Mouse (Mus musculus): ENCODE data around the gene Serinc2. TPM values are rescaled to one million over a fixed set of nuclear protein-coding genes. Genes with fewer than 3 reads are reported as not detected.

Gene Serinc2
- 10.8 and 11.6 TPM in 2 replicates for polyA plus RNA-seq (2014; fragmentation: Nextera tagmentation; extraction: Ambion mirVana)

DNA sequence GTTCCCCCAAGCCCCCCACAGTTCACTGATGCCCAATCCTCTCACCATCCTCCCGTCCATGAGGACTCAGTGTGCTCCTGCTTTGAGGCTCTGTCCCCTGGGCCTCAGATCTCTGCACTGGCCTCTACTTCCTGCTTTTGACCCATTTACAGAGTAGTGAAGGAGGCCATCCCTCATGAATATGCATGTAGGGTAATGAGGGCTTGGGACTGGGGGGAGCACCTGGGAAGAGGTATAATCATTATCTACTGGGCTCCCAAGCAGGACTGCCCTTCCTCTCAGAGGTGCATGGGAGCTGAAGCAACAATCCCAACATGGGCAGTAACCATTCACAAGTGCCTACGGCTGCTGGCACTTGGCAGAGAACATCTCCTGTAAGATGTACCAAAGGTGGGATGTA lies at the start of gene Serinc2:
Gene Serinc2, minus strand, starts transcription at position 101 of the 400 bp plus-strand sequence.
- H3K27me3 ChIP-seq (ENCODE audit: control insufficient read depth, insufficient read depth, low read length), result peaks cover 53% of the 10 kb centered on the region

GRCm38 (mm10) chr4:130327366-130327765 lies 48.4 kb upstream of the Serinc2 start:
- Histone ChIP-seq H3K4me3 (ENCODE audit: low read depth, low read length) (no peak overlapping the region), H3K4me1 (ENCODE audit: control insufficient read depth, insufficient read depth, low read length) (peaks cover 11% of the 10 kb centered on the region), H3K9me3 (replicated peaks; ENCODE audit: control insufficient read depth, low read length) (no peaks in the 10 kb centered on the region), H3K9ac (ENCODE audit: low read depth, low read length) (no peak overlapping the region), H3K4me2 (no peak overlapping the region), H3K27ac (ENCODE audit: low read depth, low read length) (no peak overlapping the region), H3K27me3 (ENCODE audit: control insufficient read depth, insufficient read depth, low read length) (no peaks in the 10 kb centered on the region), H3K36me3 (ENCODE audit: control insufficient read depth, insufficient read depth, low read length) (peaks cover 15% of the 10 kb centered on the region)
- WGBS (ENCODE audit: insufficient replicate concordance), result 83% methylated on average over 9 of the region's 9 CpGs
- ATAC-seq (replicated peaks; ENCODE audit: insufficient number of reproducible peaks, low FRiP score, low TSS enrichment), result no peak

More for the DNA sequence above, at the start of gene Serinc2:
- H3K4me3 ChIP-seq (ENCODE audit: low read depth, low read length), result no peak within 1 kb of the TSS
- no peaks in the 10 kb centered on the region for H3K9me3 ChIP-seq (replicated peaks; ENCODE audit: control insufficient read depth, low read length)
- H3K36me3 ChIP-seq (ENCODE audit: control insufficient read depth, insufficient read depth, low read length), result no peaks in the 10 kb centered on the region
- no peak for ATAC-seq (replicated peaks; ENCODE audit: insufficient number of reproducible peaks, low FRiP score, low TSS enrichment)
- H3K4me2 ChIP-seq, result no peak within 1 kb of the TSS
- 66% methylated on average over 2 of the region's 2 CpGs for WGBS (ENCODE audit: insufficient replicate concordance)
- no peak within 1 kb of the TSS for H3K9ac ChIP-seq (ENCODE audit: low read depth, low read length)
- no peak within 1 kb of the TSS for H3K27ac ChIP-seq (ENCODE audit: low read depth, low read length)
- peaks cover 12% of the 10 kb centered on the region for H3K4me1 ChIP-seq (ENCODE audit: control insufficient read depth, insufficient read depth, low read length)

GRCm38 (mm10) chr4:130325446-130325845 lies 46.4 kb upstream of the Serinc2 start:
- H3K36me3 ChIP-seq (ENCODE audit: control insufficient read depth, insufficient read depth, low read length), result peaks cover 15% of the 10 kb centered on the region

GRCm38 (mm10) chr4:130323607-130324006 lies 44.6 kb upstream of the Serinc2 start:
- 0 out of 2 replicates have a peak overlapping the region, but pooled peaks have one; percentile 7 for H3K4me2 ChIP-seq
- peak overlapping the region; percentile 36; the same call in 1 of the 2 replicates for H3K9ac ChIP-seq (ENCODE audit: low read depth, low read length)
- no peaks in the 10 kb centered on the region for H3K27me3 ChIP-seq (ENCODE audit: control insufficient read depth, insufficient read depth, low read length)
- no peak for ATAC-seq (replicated peaks; ENCODE audit: insufficient number of reproducible peaks, low FRiP score, low TSS enrichment)
- 43% methylated on average over 5 of the region's 5 CpGs for WGBS (ENCODE audit: insufficient replicate concordance)
- peak overlapping the region; percentile 38; the same call in 1 of the 2 replicates for H3K27ac ChIP-seq (ENCODE audit: low read depth, low read length)
- peaks cover 15% of the 10 kb centered on the region for H3K36me3 ChIP-seq (ENCODE audit: control insufficient read depth, insufficient read depth, low read length)
- H3K4me1 ChIP-seq (ENCODE audit: control insufficient read depth, insufficient read depth, low read length), result peaks cover 18% of the 10 kb centered on the region
- no peak overlapping the region for H3K4me3 ChIP-seq (ENCODE audit: low read depth, low read length)
- H3K9me3 ChIP-seq (replicated peaks; ENCODE audit: control insufficient read depth, low read length), result no peaks in the 10 kb centered on the region

More at GRCm38 (mm10) chr4:130325446-130325845, 46.4 kb upstream of the Serinc2 start:
- Histone ChIP-seq H3K9me3 (replicated peaks; ENCODE audit: control insufficient read depth, low read length) (no peaks in the 10 kb centered on the region), H3K27me3 (ENCODE audit: control insufficient read depth, insufficient read depth, low read length) (no peaks in the 10 kb centered on the region), H3K27ac (ENCODE audit: low read depth, low read length) (no peak overlapping the region), H3K4me1 (ENCODE audit: control insufficient read depth, insufficient read depth, low read length) (peaks cover 14% of the 10 kb centered on the region), H3K9ac (ENCODE audit: low read depth, low read length) (no peak overlapping the region), H3K4me2 (no peak overlapping the region), H3K4me3 (ENCODE audit: low read depth, low read length) (no peak overlapping the region)
- WGBS (ENCODE audit: insufficient replicate concordance), result 98% methylated on average over 2 of the region's 2 CpGs
- no peak for ATAC-seq (replicated peaks; ENCODE audit: insufficient number of reproducible peaks, low FRiP score, low TSS enrichment)

DNA sequence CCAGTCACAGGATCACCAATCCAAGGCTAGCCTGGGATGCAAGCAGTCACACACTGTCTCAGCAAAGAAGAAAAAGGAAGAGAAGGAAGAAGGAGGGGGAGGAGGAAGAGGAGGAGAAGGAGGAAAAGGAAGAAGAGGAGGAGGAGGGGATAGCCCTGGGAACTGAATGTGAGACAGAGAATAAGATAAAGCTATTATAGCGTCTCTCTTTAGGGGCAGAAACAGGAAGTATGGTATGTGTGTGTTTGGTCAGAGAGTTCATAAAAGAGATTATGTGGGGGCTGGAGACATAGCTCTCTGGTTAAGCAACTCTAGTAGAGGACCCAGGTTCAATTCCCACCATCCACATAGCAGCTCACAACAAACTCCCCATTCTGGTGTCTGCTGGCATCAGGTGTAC lies 44.2 kb upstream of the Serinc2 start:
- Histone ChIP-seq H3K27ac (ENCODE audit: low read depth, low read length) (peak overlapping the region; percentile 32; the same call in 1 of the 2 replicates), H3K9ac (ENCODE audit: low read depth, low read length) (peak overlapping the region; percentile 36; the same call in 1 of the 2 replicates), H3K27me3 (ENCODE audit: control insufficient read depth, insufficient read depth, low read length) (no peaks in the 10 kb centered on the region), H3K4me3 (ENCODE audit: low read depth, low read length) (no peak overlapping the region), H3K4me2 (0 out of 2 replicates have a peak overlapping the region, but pooled peaks have one; percentile 7), H3K9me3 (replicated peaks; ENCODE audit: control insufficient read depth, low read length) (no peaks in the 10 kb centered on the region), H3K4me1 (ENCODE audit: control insufficient read depth, insufficient read depth, low read length) (peaks cover 22% of the 10 kb centered on the region), H3K36me3 (ENCODE audit: control insufficient read depth, insufficient read depth, low read length) (peaks cover 15% of the 10 kb centered on the region)
- no peak for ATAC-seq (replicated peaks; ENCODE audit: insufficient number of reproducible peaks, low FRiP score, low TSS enrichment)
- 68% methylated on average over 1 of the region's 1 CpGs for WGBS (ENCODE audit: insufficient replicate concordance)

- Histone ChIP-seq H3K27ac (ENCODE audit: low read depth, low read length) (no peak overlapping the region), H3K4me3 (ENCODE audit: low read depth, low read length) (no peak overlapping the region), H3K9ac (ENCODE audit: low read depth, low read length) (no peak overlapping the region), H3K27me3 (ENCODE audit: control insufficient read depth, insufficient read depth, low read length) (no peaks in the 10 kb centered on the region), H3K4me1 (ENCODE audit: control insufficient read depth, insufficient read depth, low read length) (peaks cover 25% of the 10 kb centered on the region), H3K36me3 (ENCODE audit: control insufficient read depth, insufficient read depth, low read length) (peaks cover 15% of the 10 kb centered on the region), H3K4me2 (no peak overlapping the region), H3K9me3 (replicated peaks; ENCODE audit: control insufficient read depth, low read length) (no peaks in the 10 kb centered on the region)
- WGBS (ENCODE audit: insufficient replicate concordance), result 74% methylated on average over 7 of the region's 7 CpGs
- ATAC-seq (replicated peaks; ENCODE audit: insufficient number of reproducible peaks, low FRiP score, low TSS enrichment), result no peak
These were observed 43.6 kb upstream of the Serinc2 start for GRCm38 (mm10) chr4:130322567-130322966.

- no peak overlapping the region for H3K27ac ChIP-seq (ENCODE audit: low read depth, low read length)
- H3K4me2 ChIP-seq, result no peak overlapping the region
- ATAC-seq (replicated peaks; ENCODE audit: insufficient number of reproducible peaks, low FRiP score, low TSS enrichment), result no peak; the same call in 1 of the 2 replicates
- peaks cover 29% of the 10 kb centered on the region for H3K4me1 ChIP-seq (ENCODE audit: control insufficient read depth, insufficient read depth, low read length)
- H3K9ac ChIP-seq (ENCODE audit: low read depth, low read length), result no peak overlapping the region
- no peaks in the 10 kb centered on the region for H3K9me3 ChIP-seq (replicated peaks; ENCODE audit: control insufficient read depth, low read length)
- H3K27me3 ChIP-seq (ENCODE audit: control insufficient read depth, insufficient read depth, low read length), result no peaks in the 10 kb centered on the region
- peaks cover 15% of the 10 kb centered on the region for H3K36me3 ChIP-seq (ENCODE audit: control insufficient read depth, insufficient read depth, low read length)
- WGBS (ENCODE audit: insufficient replicate concordance), result 88% methylated on average over 7 of the region's 7 CpGs
- no peak overlapping the region for H3K4me3 ChIP-seq (ENCODE audit: low read depth, low read length)
These were observed 42.6 kb upstream of the Serinc2 start for GRCm38 (mm10) chr4:130321640-130322039.

GRCm38 (mm10) chr4:130319564-130319963 lies 40.6 kb upstream of the Serinc2 start:
- ATAC-seq (replicated peaks; ENCODE audit: insufficient number of reproducible peaks, low FRiP score, low TSS enrichment), result no peak
- H3K4me2 ChIP-seq, result no peak overlapping the region
- WGBS (ENCODE audit: insufficient replicate concordance), result 79% methylated on average over 7 of the region's 7 CpGs
- peaks cover 12% of the 10 kb centered on the region for H3K36me3 ChIP-seq (ENCODE audit: control insufficient read depth, insufficient read depth, low read length)
- H3K4me3 ChIP-seq (ENCODE audit: low read depth, low read length), result no peak overlapping the region
- H3K9me3 ChIP-seq (replicated peaks; ENCODE audit: control insufficient read depth, low read length), result no peaks in the 10 kb centered on the region
- H3K4me1 ChIP-seq (ENCODE audit: control insufficient read depth, insufficient read depth, low read length), result peaks cover 41% of the 10 kb centered on the region
- H3K27ac ChIP-seq (ENCODE audit: low read depth, low read length), result no peak overlapping the region
- no peaks in the 10 kb centered on the region for H3K27me3 ChIP-seq (ENCODE audit: control insufficient read depth, insufficient read depth, low read length)
- H3K9ac ChIP-seq (ENCODE audit: low read depth, low read length), result no peak overlapping the region

DNA sequence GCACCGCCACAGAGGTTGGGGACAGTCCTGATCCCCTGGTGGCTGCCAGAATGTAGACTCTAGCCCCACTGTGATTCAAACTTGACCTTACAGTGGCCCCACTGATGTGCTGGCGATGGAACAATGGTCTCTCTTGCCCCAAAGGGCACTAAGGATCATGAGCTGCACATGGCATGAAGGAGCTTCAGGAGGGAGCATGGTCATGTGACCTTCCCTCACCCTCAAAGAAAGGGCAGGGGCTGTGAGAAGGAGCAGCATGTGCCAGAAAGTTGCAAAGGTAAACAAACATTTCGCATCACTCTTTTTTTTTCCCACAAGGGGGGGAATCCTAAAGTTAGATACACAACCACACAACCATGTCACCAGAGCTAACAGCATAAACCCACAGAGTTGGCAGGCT lies 39.1 kb upstream of the Serinc2 start:
- no peaks in the 10 kb centered on the region for H3K27me3 ChIP-seq (ENCODE audit: control insufficient read depth, insufficient read depth, low read length)
- peaks cover 33% of the 10 kb centered on the region for H3K4me1 ChIP-seq (ENCODE audit: control insufficient read depth, insufficient read depth, low read length)
- 68% methylated on average over 3 of the region's 3 CpGs for WGBS (ENCODE audit: insufficient replicate concordance)
- H3K4me2 ChIP-seq, result no peak overlapping the region
- H3K27ac ChIP-seq (ENCODE audit: low read depth, low read length), result no peak overlapping the region
- no peak overlapping the region for H3K9ac ChIP-seq (ENCODE audit: low read depth, low read length)
- no peak overlapping the region for H3K4me3 ChIP-seq (ENCODE audit: low read depth, low read length)
- H3K9me3 ChIP-seq (replicated peaks; ENCODE audit: control insufficient read depth, low read length), result no peaks in the 10 kb centered on the region
- peaks cover 15% of the 10 kb centered on the region for H3K36me3 ChIP-seq (ENCODE audit: control insufficient read depth, insufficient read depth, low read length)
- no peak for ATAC-seq (replicated peaks; ENCODE audit: insufficient number of reproducible peaks, low FRiP score, low TSS enrichment)

All from heart, embryonic 11.5 days (tissue).